Mouse (Mus musculus): Measurements from ENCODE around the gene Olfr625-ps1. TPM values are rescaled to one million over a fixed set of nuclear protein-coding genes. Genes with fewer than 3 reads are reported as not detected.
"Not testable (repeated sequence)": the region's sequence is repeated elsewhere in the genome, so short reads cannot be mapped to it uniquely, and the experiment has no call there.

The Olfr625-ps1 gene
- not detected in 2 replicates for polyA plus RNA-seq (2016; fragmentation: Nextera tagmentation; extraction: Ambion mirVana)

GRCm38 (mm10) chr7:103682420-103682819 is at the start of gene Olfr625-ps1:
Gene Olfr625-ps1 (plus strand): TSS chr7:103682720.
- H3K4me1 ChIP-seq: no peaks in the 10 kb centered on the region
- H3K27me3 ChIP-seq (ENCODE audit: low read depth, poor library complexity, severe bottlenecking): no peaks in the 10 kb centered on the region
- H3K4me3 ChIP-seq: no peak within 1 kb of the TSS
- H3K27ac ChIP-seq: no peak within 1 kb of the TSS
- H3K36me3 ChIP-seq: no peaks in the 10 kb centered on the region
- H3K9me3 ChIP-seq (replicated peaks): no peaks in the 10 kb centered on the region
- no peak for DNase-seq (ENCODE audit: low spot score)

- H3K4me1 ChIP-seq: no peaks in the 10 kb centered on the region
- no peaks in the 10 kb centered on the region for H3K27me3 ChIP-seq (ENCODE audit: low read depth, poor library complexity, severe bottlenecking)
- H3K27ac ChIP-seq: no peak overlapping the region
- no peaks in the 10 kb centered on the region for H3K36me3 ChIP-seq
- H3K9me3 ChIP-seq (replicated peaks): no peaks in the 10 kb centered on the region
- no peak overlapping the region for H3K4me3 ChIP-seq
- DNase-seq (ENCODE audit: low spot score): no peak
Observed at GRCm38 (mm10) chr7:103636795-103637194, 45.7 kb upstream of the Olfr625-ps1 start.

DNA sequence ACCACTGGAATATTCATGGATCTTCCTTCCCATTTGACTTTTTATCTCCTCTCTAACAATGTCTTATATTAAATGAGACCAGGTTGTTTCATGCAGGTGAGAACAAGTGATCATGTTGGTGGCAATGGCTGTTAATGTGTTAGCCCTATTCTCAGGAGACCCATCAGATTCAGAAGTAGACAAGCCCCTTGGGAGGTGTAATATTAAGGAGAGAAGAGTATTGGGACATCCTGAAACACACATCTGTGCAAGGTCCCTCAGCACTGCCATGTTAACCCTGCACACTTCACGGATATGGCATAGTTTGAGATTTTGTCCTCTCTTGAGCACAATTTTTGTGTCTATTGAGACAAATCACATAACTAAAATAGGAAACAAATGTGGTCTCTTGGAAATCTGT is 39.9 kb upstream of the Olfr625-ps1 start, which contains the start of gene Olfr622:
Olfr622 (minus strand) TSS at position 101 of the 400 bp plus-strand sequence.
- H3K27ac ChIP-seq: no peak within 1 kb of the TSS
- WGBS: 82% methylated on average over 1 of the region's 1 CpGs
- no peaks in the 10 kb centered on the region for H3K27me3 ChIP-seq (ENCODE audit: low read depth, poor library complexity, severe bottlenecking)
- DNase-seq (ENCODE audit: low spot score): no peak
- no peaks in the 10 kb centered on the region for H3K4me1 ChIP-seq
- H3K36me3 ChIP-seq: no peaks in the 10 kb centered on the region
- H3K4me3 ChIP-seq: no peak within 1 kb of the TSS
- no peaks in the 10 kb centered on the region for H3K9me3 ChIP-seq (replicated peaks)

GRCm38 (mm10) chr7:103644070-103644469 is 38.5 kb upstream of the Olfr625-ps1 start:
- H3K36me3 ChIP-seq: no peaks in the 10 kb centered on the region
- DNase-seq (ENCODE audit: low spot score): no peak
- no peaks in the 10 kb centered on the region for H3K9me3 ChIP-seq (replicated peaks)
- H3K4me1 ChIP-seq: no peaks in the 10 kb centered on the region
- no peak overlapping the region for H3K27ac ChIP-seq
- WGBS: 93% methylated on average over 4 of the region's 4 CpGs
- no peak overlapping the region for H3K4me3 ChIP-seq
- no peaks in the 10 kb centered on the region for H3K27me3 ChIP-seq (ENCODE audit: low read depth, poor library complexity, severe bottlenecking)

DNA sequence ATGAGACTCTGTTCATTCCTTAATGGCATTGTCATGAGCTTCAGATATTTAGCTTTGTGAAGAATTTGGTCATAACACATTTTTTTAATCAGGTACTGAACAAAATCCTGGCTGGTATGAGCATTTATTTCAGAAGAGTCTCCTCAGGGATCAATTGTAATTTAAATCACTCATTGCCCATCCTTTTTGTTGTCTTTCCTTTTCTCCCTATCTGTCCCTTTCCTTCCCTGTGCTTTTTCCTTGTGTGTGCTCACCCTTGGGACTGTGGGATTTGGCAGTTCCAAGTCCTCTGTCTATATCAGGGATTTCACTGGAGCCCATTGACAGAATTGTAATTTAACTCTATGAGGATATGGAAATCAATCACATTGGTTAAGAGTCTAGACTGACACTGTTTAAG is 18.9 kb upstream of the Olfr625-ps1 start, which contains the start of gene Olfr623:
Olfr623 (minus strand) TSS at position 101 of the 400 bp plus-strand sequence.
- Histone ChIP-seq H3K4me1 (no peaks in the 10 kb centered on the region), H3K27me3 (ENCODE audit: low read depth, poor library complexity, severe bottlenecking) (no peaks in the 10 kb centered on the region), H3K4me3 (no peak within 1 kb of the TSS), H3K27ac (no peak within 1 kb of the TSS), H3K36me3 (no peaks in the 10 kb centered on the region), H3K9me3 (replicated peaks) (no peaks in the 10 kb centered on the region)
- no peak for DNase-seq (ENCODE audit: low spot score)

DNA sequence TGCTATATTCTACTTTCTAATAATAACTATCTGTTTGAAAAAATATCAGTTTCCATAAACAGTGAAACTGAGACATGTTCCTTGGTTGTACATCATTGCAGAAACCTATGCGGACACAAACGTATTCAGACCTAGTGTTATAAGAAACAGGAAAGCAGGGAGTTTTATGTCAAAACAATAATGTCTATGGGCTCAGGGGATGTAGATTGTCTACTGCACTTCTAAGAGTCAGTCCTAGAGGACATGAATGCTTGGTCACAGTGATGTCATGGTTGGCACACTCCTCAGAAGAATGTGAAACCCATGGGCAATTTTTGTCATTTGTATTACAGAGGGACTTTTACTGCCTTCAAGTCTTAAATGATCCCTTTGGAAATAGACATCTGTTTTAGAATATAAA is 11.4 kb upstream of the Olfr625-ps1 start, which contains the start of gene Olfr624:
Olfr624 (minus strand) TSS at position 101 of the 400 bp plus-strand sequence.
- no peak for DNase-seq (ENCODE audit: low spot score)
- H3K36me3 ChIP-seq: no peaks in the 10 kb centered on the region
- H3K4me3 ChIP-seq: no peak within 1 kb of the TSS
- H3K27ac ChIP-seq: no peak within 1 kb of the TSS
- H3K4me1 ChIP-seq: no peaks in the 10 kb centered on the region
- no peaks in the 10 kb centered on the region for H3K9me3 ChIP-seq (replicated peaks)
- no peaks in the 10 kb centered on the region for H3K27me3 ChIP-seq (ENCODE audit: low read depth, poor library complexity, severe bottlenecking)
- WGBS: 97% methylated on average over 2 of the region's 2 CpGs

- no peaks in the 10 kb centered on the region for H3K9me3 ChIP-seq (replicated peaks)
- no peak overlapping the region for H3K4me3 ChIP-seq
- H3K4me1 ChIP-seq: no peaks in the 10 kb centered on the region
- H3K27ac ChIP-seq: no peak overlapping the region
- no peaks in the 10 kb centered on the region for H3K27me3 ChIP-seq (ENCODE audit: low read depth, poor library complexity, severe bottlenecking)
- 93% methylated on average over 4 of the region's 4 CpGs for WGBS
- H3K36me3 ChIP-seq: no peaks in the 10 kb centered on the region
- no peak for DNase-seq (ENCODE audit: low spot score)
Observed at GRCm38 (mm10) chr7:103699469-103699868, 16.9 kb downstream of the Olfr625-ps1 start.

- WGBS: 28% methylated on average over 2 of the region's 2 CpGs
- Histone ChIP-seq H3K36me3 (no peaks in the 10 kb centered on the region), H3K27ac (no peak overlapping the region), H3K4me3 (no peak overlapping the region), H3K9me3 (replicated peaks) (no peaks in the 10 kb centered on the region), H3K4me1 (no peaks in the 10 kb centered on the region), H3K27me3 (ENCODE audit: low read depth, poor library complexity, severe bottlenecking) (no peaks in the 10 kb centered on the region)
- DNase-seq (ENCODE audit: low spot score): no peak
Observed at GRCm38 (mm10) chr7:103712024-103712423, 29.5 kb downstream of the Olfr625-ps1 start.

GRCm38 (mm10) chr7:103714371-103714770 is 31.9 kb downstream of the Olfr625-ps1 start, which contains the start of gene Olfr243:
Gene Olfr243 (plus strand): TSS chr7:103714671.
- no peak for DNase-seq (ENCODE audit: low spot score)
- H3K9me3 ChIP-seq (replicated peaks): no peaks in the 10 kb centered on the region
- H3K4me1 ChIP-seq: no peaks in the 10 kb centered on the region
- H3K27me3 ChIP-seq (ENCODE audit: low read depth, poor library complexity, severe bottlenecking): no peaks in the 10 kb centered on the region
- no peaks in the 10 kb centered on the region for H3K36me3 ChIP-seq
- H3K27ac ChIP-seq: no peak within 1 kb of the TSS
- no peak within 1 kb of the TSS for H3K4me3 ChIP-seq

- not testable (repeated sequence) for DNase-seq (ENCODE audit: low spot score); H3K9me3 ChIP-seq (replicated peaks); H3K27ac ChIP-seq; H3K4me1 ChIP-seq; H3K4me3 ChIP-seq; H3K36me3 ChIP-seq; H3K27me3 ChIP-seq (ENCODE audit: low read depth, poor library complexity, severe bottlenecking)
- WGBS: 96% methylated on average over 1 of the region's 1 CpGs
Observed at GRCm38 (mm10) chr7:103716398-103716797, 33.9 kb downstream of the Olfr625-ps1 start.

- Histone ChIP-seq H3K4me1 (no peaks in the 10 kb centered on the region), H3K36me3 (no peaks in the 10 kb centered on the region), H3K27ac (no peak within 1 kb of the TSS), H3K9me3 (replicated peaks) (no peaks in the 10 kb centered on the region), H3K4me3 (no peak within 1 kb of the TSS), H3K27me3 (ENCODE audit: low read depth, poor library complexity, severe bottlenecking) (no peaks in the 10 kb centered on the region)
- no peak for DNase-seq (ENCODE audit: low spot score)
- WGBS: 89% methylated on average over 1 of the region's 1 CpGs
Observed at GRCm38 (mm10) chr7:103730074-103730473, 47.6 kb downstream of the Olfr625-ps1 start, which contains the start of gene Olfr628. Gene Olfr628 (plus strand): TSS chr7:103730374.

Other genes with a start within 250 kb of the Olfr625-ps1 start
- gene Olfr605, start 237.3 kb upstream of the Olfr625-ps1 start, polyA plus RNA-seq (2016; fragmentation: Nextera tagmentation; extraction: Ambion mirVana): not detected in 2 replicates
- not detected in 2 replicates for gene Olfr606, start 233.7 kb upstream of the Olfr625-ps1 start, polyA plus RNA-seq (2016; fragmentation: Nextera tagmentation; extraction: Ambion mirVana)
- not detected in 2 replicates for gene Olfr607, start 218.6 kb upstream of the Olfr625-ps1 start, polyA plus RNA-seq (2016; fragmentation: Nextera tagmentation; extraction: Ambion mirVana)
- gene Olfr608, start 212.8 kb upstream of the Olfr625-ps1 start, polyA plus RNA-seq (2016; fragmentation: Nextera tagmentation; extraction: Ambion mirVana): not detected in 2 replicates
- not detected in 2 replicates for gene Olfr609, start 184.7 kb upstream of the Olfr625-ps1 start, polyA plus RNA-seq (2016; fragmentation: Nextera tagmentation; extraction: Ambion mirVana)
- not detected in 2 replicates for gene Olfr610, start 170.6 kb upstream of the Olfr625-ps1 start, polyA plus RNA-seq (2016; fragmentation: Nextera tagmentation; extraction: Ambion mirVana)
- gene Olfr611, start 161.9 kb upstream of the Olfr625-ps1 start, polyA plus RNA-seq (2016; fragmentation: Nextera tagmentation; extraction: Ambion mirVana): not detected in 2 replicates
- gene Olfr612, start 140.0 kb upstream of the Olfr625-ps1 start, polyA plus RNA-seq (2016; fragmentation: Nextera tagmentation; extraction: Ambion mirVana): not detected in 2 replicates
- gene Olfr613, start 134.6 kb upstream of the Olfr625-ps1 start, polyA plus RNA-seq (2016; fragmentation: Nextera tagmentation; extraction: Ambion mirVana): not detected in 2 replicates
- not detected in 2 replicates for gene Olfr615, start 126.6 kb upstream of the Olfr625-ps1 start, polyA plus RNA-seq (2016; fragmentation: Nextera tagmentation; extraction: Ambion mirVana)
- not detected in 2 replicates for gene Olfr616, start 113.6 kb upstream of the Olfr625-ps1 start, polyA plus RNA-seq (2016; fragmentation: Nextera tagmentation; extraction: Ambion mirVana)
- gene Olfr617, start 109.7 kb upstream of the Olfr625-ps1 start, polyA plus RNA-seq (2016; fragmentation: Nextera tagmentation; extraction: Ambion mirVana): not detected in 2 replicates
- not detected in 2 replicates for gene Olfr618, start 92.6 kb upstream of the Olfr625-ps1 start, polyA plus RNA-seq (2016; fragmentation: Nextera tagmentation; extraction: Ambion mirVana)
- gene Olfr619, start 82.1 kb upstream of the Olfr625-ps1 start, polyA plus RNA-seq (2016; fragmentation: Nextera tagmentation; extraction: Ambion mirVana): not detected in 2 replicates
- gene Olfr620, start 70.2 kb upstream of the Olfr625-ps1 start, polyA plus RNA-seq (2016; fragmentation: Nextera tagmentation; extraction: Ambion mirVana): not detected in 2 replicates
- not detected in 2 replicates for gene Olfr622, start 40.0 kb upstream of the Olfr625-ps1 start, polyA plus RNA-seq (2016; fragmentation: Nextera tagmentation; extraction: Ambion mirVana)
- not detected in 2 replicates for gene Olfr623, start 19.0 kb upstream of the Olfr625-ps1 start, polyA plus RNA-seq (2016; fragmentation: Nextera tagmentation; extraction: Ambion mirVana)
- gene Olfr624, start 11.5 kb upstream of the Olfr625-ps1 start, polyA plus RNA-seq (2016; fragmentation: Nextera tagmentation; extraction: Ambion mirVana): 0.04 and 0.06 TPM in 2 replicates
- not detected in 2 replicates for gene Olfr243, start 32.0 kb downstream of the Olfr625-ps1 start, polyA plus RNA-seq (2016; fragmentation: Nextera tagmentation; extraction: Ambion mirVana)
- not detected in 2 replicates for gene Olfr628, start 47.7 kb downstream of the Olfr625-ps1 start, polyA plus RNA-seq (2016; fragmentation: Nextera tagmentation; extraction: Ambion mirVana)
- not detected in 2 replicates for gene Olfr629, start 62.2 kb downstream of the Olfr625-ps1 start, polyA plus RNA-seq (2016; fragmentation: Nextera tagmentation; extraction: Ambion mirVana)
- gene Olfr630, start 74.6 kb downstream of the Olfr625-ps1 start, polyA plus RNA-seq (2016; fragmentation: Nextera tagmentation; extraction: Ambion mirVana): not detected in 2 replicates
- gene Olfr69, start 88.9 kb downstream of the Olfr625-ps1 start, polyA plus RNA-seq (2016; fragmentation: Nextera tagmentation; extraction: Ambion mirVana): not detected in 2 replicates
- not detected in 2 replicates for gene Olfr68, start 97.0 kb downstream of the Olfr625-ps1 start, polyA plus RNA-seq (2016; fragmentation: Nextera tagmentation; extraction: Ambion mirVana)
- not detected in 2 replicates for gene Olfr67, start 109.1 kb downstream of the Olfr625-ps1 start, polyA plus RNA-seq (2016; fragmentation: Nextera tagmentation; extraction: Ambion mirVana)
- gene Hbb-bt, start 131.3 kb downstream of the Olfr625-ps1 start, polyA plus RNA-seq (2016; fragmentation: Nextera tagmentation; extraction: Ambion mirVana): 172 and 327 TPM in 2 replicates
- gene Hbb-bs, start 145.4 kb downstream of the Olfr625-ps1 start, polyA plus RNA-seq (2016; fragmentation: Nextera tagmentation; extraction: Ambion mirVana): 49.0 and 110 TPM in 2 replicates
- gene Hbb-bh2, start 157.8 kb downstream of the Olfr625-ps1 start, polyA plus RNA-seq (2016; fragmentation: Nextera tagmentation; extraction: Ambion mirVana): 0.29 TPM in 1 of 2 replicates, not detected in the other
- 2,391 and 3,747 TPM in 2 replicates for gene Hbb-bh1, start 160.4 kb downstream of the Olfr625-ps1 start, polyA plus RNA-seq (2016; fragmentation: Nextera tagmentation; extraction: Ambion mirVana)
- 6,719 and 7,575 TPM in 2 replicates for gene Hbb-y, start 170.5 kb downstream of the Olfr625-ps1 start, polyA plus RNA-seq (2016; fragmentation: Nextera tagmentation; extraction: Ambion mirVana)
- not detected in 2 replicates for gene Olfr66, start 203.5 kb downstream of the Olfr625-ps1 start, polyA plus RNA-seq (2016; fragmentation: Nextera tagmentation; extraction: Ambion mirVana)
- not detected in 2 replicates for gene Olfr64, start 211.8 kb downstream of the Olfr625-ps1 start, polyA plus RNA-seq (2016; fragmentation: Nextera tagmentation; extraction: Ambion mirVana)
- not detected in 2 replicates for gene Olfr65, start 220.8 kb downstream of the Olfr625-ps1 start, polyA plus RNA-seq (2016; fragmentation: Nextera tagmentation; extraction: Ambion mirVana)
- not detected in 2 replicates for gene Olfr631, start 246.1 kb downstream of the Olfr625-ps1 start, polyA plus RNA-seq (2016; fragmentation: Nextera tagmentation; extraction: Ambion mirVana)